Mouse (Mus musculus): Measurements from ENCODE around the gene Dnmt3a. TPM values are rescaled to one million over a fixed set of nuclear protein-coding genes. Genes with fewer than 3 reads are reported as not detected.

The Dnmt3a gene
- total and polyA plus RNA-seq, 3 experiments = 13.6 to 56.0 (median 50.9) TPM

DNA sequence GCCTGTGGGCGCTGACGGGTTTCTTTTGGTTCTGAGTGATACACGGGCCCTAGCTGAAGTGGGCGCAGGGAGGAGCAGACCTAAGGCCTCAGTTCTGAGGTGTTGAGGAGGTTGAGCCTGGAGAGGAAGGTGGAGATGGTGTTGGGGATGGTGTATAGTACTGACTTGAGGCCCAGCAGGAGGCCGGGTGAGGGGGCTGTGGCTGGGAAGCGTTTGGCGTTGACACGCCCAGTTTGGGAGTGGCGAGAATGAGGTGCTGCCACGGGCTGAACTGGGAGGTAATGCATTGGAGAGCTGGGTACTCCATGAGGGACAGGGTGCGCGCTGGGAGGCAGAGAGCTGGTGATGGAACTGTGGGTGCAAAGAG is 19.9 kb downstream of the Dnmt3a start:
- DNase-seq = no peak
- Histone ChIP-seq H3K36me3 (ENCODE audit: control insufficient read depth, insufficient read depth, low read length) (no peaks in the 10 kb centered on the region), H3K9ac (ENCODE audit: low read depth, low read length) (no peak overlapping the region), H3K4me3 (no peak overlapping the region), H3K27me3 (ENCODE audit: control insufficient read depth, insufficient read depth, low read length) (no peaks in the 10 kb centered on the region), H3K79me2 (replicated peaks; ENCODE audit: control insufficient read depth, insufficient read depth, low read length) (peaks cover 5% of the 10 kb centered on the region), H3K27ac (no peak overlapping the region), H3K4me1 (ENCODE audit: control insufficient read depth, insufficient read depth, low read length) (peaks cover 20% of the 10 kb centered on the region)
- intact Hi-C loops (cut with DNase I) = no loop called here
- 62% methylated on average over 12 of the region's 12 CpGs for WGBS
- TF ChIP-seq CTCF (IDR thresholded peaks at IDR 0.05) (no peak), EP300 (IDR thresholded peaks at IDR 0.05; ENCODE audit: insufficient read depth, low read depth, low read length) (no peak), POLR2A (IDR thresholded peaks at IDR 0.05; ENCODE audit: insufficient read depth, low read depth, low read length) (no peak)

- H3K79me2 ChIP-seq (replicated peaks; ENCODE audit: control insufficient read depth, insufficient read depth, low read length) = peaks cover 5% of the 10 kb centered on the region
- intact Hi-C loops (cut with DNase I) = no loop called here
- H3K27ac ChIP-seq = no peak overlapping the region
- H3K36me3 ChIP-seq (ENCODE audit: control insufficient read depth, insufficient read depth, low read length) = no peaks in the 10 kb centered on the region
- no peak overlapping the region for H3K9ac ChIP-seq (ENCODE audit: low read depth, low read length)
- H3K27me3 ChIP-seq (ENCODE audit: control insufficient read depth, insufficient read depth, low read length) = no peaks in the 10 kb centered on the region
- no peak for DNase-seq
- no peak for TF ChIP-seq EP300 (IDR thresholded peaks at IDR 0.05; ENCODE audit: insufficient read depth, low read depth, low read length)
- TF ChIP-seq POLR2A (IDR thresholded peaks at IDR 0.05; ENCODE audit: insufficient read depth, low read depth, low read length) = no peak
- no peak for TF ChIP-seq CTCF (IDR thresholded peaks at IDR 0.05)
- peaks cover 20% of the 10 kb centered on the region for H3K4me1 ChIP-seq (ENCODE audit: control insufficient read depth, insufficient read depth, low read length)
- no peak overlapping the region for H3K4me3 ChIP-seq
- 68% methylated on average over 5 of the region's 5 CpGs for WGBS
Observed at GRCm38 (mm10) chr12:3827771-3828170, 22.0 kb downstream of the Dnmt3a start.

DNA sequence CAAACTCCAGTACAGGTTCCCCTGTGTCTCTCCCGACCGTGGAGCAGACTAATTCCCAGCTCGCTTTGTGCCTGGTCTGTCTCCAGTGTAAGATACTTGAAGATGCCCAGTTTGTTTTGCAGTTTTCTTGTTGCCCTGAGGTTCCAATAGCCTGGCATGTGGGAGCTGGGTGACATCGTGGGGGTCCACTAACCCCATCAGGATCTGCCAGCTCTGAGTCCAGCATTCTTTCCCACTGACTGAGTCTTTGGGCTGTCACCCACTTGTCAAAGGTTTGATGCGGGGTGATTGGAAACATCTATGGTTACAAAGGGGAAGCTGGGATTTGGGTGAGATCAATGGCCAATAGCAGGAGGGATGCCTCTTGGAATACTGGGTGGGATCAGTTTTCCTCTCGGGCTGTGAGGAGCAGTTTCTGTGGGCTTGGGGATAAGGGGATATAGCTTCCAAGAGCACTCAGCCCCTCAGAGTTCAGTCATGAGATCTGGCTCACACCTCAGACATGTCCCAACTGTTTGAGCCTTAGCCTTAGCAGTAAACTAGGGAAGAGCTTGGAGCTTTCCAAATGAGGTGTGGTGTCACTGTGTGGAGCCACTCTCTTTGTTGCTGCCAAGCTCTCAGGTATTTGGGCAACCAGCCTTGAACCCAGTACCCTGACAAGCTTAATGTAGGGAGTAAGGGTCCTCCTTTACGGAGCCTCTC is 27.4 kb downstream of the Dnmt3a start:
- WGBS = 44% methylated on average over 7 of the region's 7 CpGs
- TF ChIP-seq POLR2A (IDR thresholded peaks at IDR 0.05; ENCODE audit: insufficient read depth, low read depth, low read length) = no peak
- 0 out of 2 replicates have a peak, but pooled peaks have one; percentile 3 for TF ChIP-seq EP300 (IDR thresholded peaks at IDR 0.05; ENCODE audit: insufficient read depth, low read depth, low read length)
- Histone ChIP-seq H3K36me3 (ENCODE audit: control insufficient read depth, insufficient read depth, low read length) (no peaks in the 10 kb centered on the region), H3K9ac (ENCODE audit: low read depth, low read length) (peak overlapping the region; percentile 5; the same call in 1 of the 2 replicates), H3K4me3 (no peak overlapping the region; the same call in 1 of the 2 replicates), H3K27me3 (ENCODE audit: control insufficient read depth, insufficient read depth, low read length) (no peaks in the 10 kb centered on the region), H3K27ac (peak overlapping the region; percentile 84), H3K79me2 (replicated peaks; ENCODE audit: control insufficient read depth, insufficient read depth, low read length) (peaks cover 3% of the 10 kb centered on the region; the same call in 1 of the 2 replicates), H3K4me1 (ENCODE audit: control insufficient read depth, insufficient read depth, low read length) (peaks cover 22% of the 10 kb centered on the region)
- intact Hi-C loops (cut with DNase I) = no loop called here
- DNase-seq = peak in 1 of 2 experiments; percentile 26

DNA sequence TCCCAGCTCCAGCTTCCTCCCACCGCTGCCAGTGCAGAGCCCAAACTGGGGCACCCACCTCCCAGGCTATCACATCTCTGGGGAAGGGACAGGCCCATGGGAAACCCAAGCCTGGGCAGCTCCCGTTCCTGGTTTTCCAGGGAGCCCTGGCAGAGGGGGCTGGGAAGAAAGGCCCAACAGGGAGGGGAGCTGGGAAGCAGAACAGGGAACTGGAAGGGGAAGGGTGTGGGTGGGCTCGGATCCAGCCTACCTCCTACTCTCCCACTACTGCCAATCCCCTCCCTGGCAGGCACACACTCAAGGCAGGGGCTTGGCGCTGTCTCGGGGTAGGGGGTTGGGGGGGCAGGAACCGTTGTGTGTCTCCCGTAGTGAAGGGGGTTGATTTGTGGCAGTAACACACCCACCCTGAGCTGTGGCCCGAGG is 28.1 kb downstream of the Dnmt3a start:
- H3K36me3 ChIP-seq (ENCODE audit: control insufficient read depth, insufficient read depth, low read length) = no peaks in the 10 kb centered on the region
- peak; percentile 84 for DNase-seq
- peak overlapping the region; percentile 84 for H3K27ac ChIP-seq
- peaks cover 3% of the 10 kb centered on the region; the same call in 1 of the 2 replicates for H3K79me2 ChIP-seq (replicated peaks; ENCODE audit: control insufficient read depth, insufficient read depth, low read length)
- WGBS = 2% methylated on average over 8 of the region's 8 CpGs
- no peaks in the 10 kb centered on the region for H3K27me3 ChIP-seq (ENCODE audit: control insufficient read depth, insufficient read depth, low read length)
- intact Hi-C loops (cut with DNase I) = loop anchor here (2.0 kb wide), 1 partner anchor 25 kb away; no protein-coding TSS in a partner anchor
- peaks cover 22% of the 10 kb centered on the region for H3K4me1 ChIP-seq (ENCODE audit: control insufficient read depth, insufficient read depth, low read length)
- TF ChIP-seq CTCF (IDR thresholded peaks at IDR 0.05) (no peak), EP300 (IDR thresholded peaks at IDR 0.05; ENCODE audit: insufficient read depth, low read depth, low read length) (peak; percentile 48; the same call in 1 of the 2 replicates), POLR2A (IDR thresholded peaks at IDR 0.05; ENCODE audit: insufficient read depth, low read depth, low read length) (peak; percentile 46; the same call in 1 of the 2 replicates)
- peak overlapping the region; percentile 39 for H3K4me3 ChIP-seq
- H3K9ac ChIP-seq (ENCODE audit: low read depth, low read length) = peak overlapping the region; percentile 49

- Histone ChIP-seq H3K4me1 (ENCODE audit: control insufficient read depth, insufficient read depth, low read length) (peaks cover 22% of the 10 kb centered on the region), H3K27me3 (ENCODE audit: control insufficient read depth, insufficient read depth, low read length) (no peaks in the 10 kb centered on the region), H3K79me2 (replicated peaks; ENCODE audit: control insufficient read depth, insufficient read depth, low read length) (peaks cover under 1% of the 10 kb centered on the region; the same call in 1 of the 2 replicates), H3K4me3 (peak overlapping the region; percentile 39), H3K27ac (peak overlapping the region; percentile 84), H3K9ac (ENCODE audit: low read depth, low read length) (peak overlapping the region; percentile 24), H3K36me3 (ENCODE audit: control insufficient read depth, insufficient read depth, low read length) (no peaks in the 10 kb centered on the region)
- 20% methylated on average over 21 of the region's 21 CpGs for WGBS
- peak; percentile 59 to 70 for DNase-seq
- TF ChIP-seq EP300 (IDR thresholded peaks at IDR 0.05; ENCODE audit: insufficient read depth, low read depth, low read length) (no peak), CTCF (IDR thresholded peaks at IDR 0.05) (peak; percentile 74), POLR2A (IDR thresholded peaks at IDR 0.05; ENCODE audit: insufficient read depth, low read depth, low read length) (no peak)
- intact Hi-C loops (cut with DNase I) = loop anchor here (2.0 kb wide), 1 partner anchor 26 kb away; no protein-coding TSS in a partner anchor
Observed at GRCm38 (mm10) chr12:3834373-3835314, 28.8 kb downstream of the Dnmt3a start.
